Mouse (Mus musculus) cerebellum, adult (tissue): ENCODE results near the gene Gpr157.

Experiments used
- ATAC-seq: cut with Nextera tagmentation; 2 replicates; pipeline ENCODE4 v1.9.2; 2017; ENCODE audit warnings: mild to moderate bottlenecking, moderate library complexity, mixed read lengths; ENCODE audit not compliant: insufficient number of reproducible peaks, low FRiP score, low TSS enrichment

The Gpr157 gene

DNA sequence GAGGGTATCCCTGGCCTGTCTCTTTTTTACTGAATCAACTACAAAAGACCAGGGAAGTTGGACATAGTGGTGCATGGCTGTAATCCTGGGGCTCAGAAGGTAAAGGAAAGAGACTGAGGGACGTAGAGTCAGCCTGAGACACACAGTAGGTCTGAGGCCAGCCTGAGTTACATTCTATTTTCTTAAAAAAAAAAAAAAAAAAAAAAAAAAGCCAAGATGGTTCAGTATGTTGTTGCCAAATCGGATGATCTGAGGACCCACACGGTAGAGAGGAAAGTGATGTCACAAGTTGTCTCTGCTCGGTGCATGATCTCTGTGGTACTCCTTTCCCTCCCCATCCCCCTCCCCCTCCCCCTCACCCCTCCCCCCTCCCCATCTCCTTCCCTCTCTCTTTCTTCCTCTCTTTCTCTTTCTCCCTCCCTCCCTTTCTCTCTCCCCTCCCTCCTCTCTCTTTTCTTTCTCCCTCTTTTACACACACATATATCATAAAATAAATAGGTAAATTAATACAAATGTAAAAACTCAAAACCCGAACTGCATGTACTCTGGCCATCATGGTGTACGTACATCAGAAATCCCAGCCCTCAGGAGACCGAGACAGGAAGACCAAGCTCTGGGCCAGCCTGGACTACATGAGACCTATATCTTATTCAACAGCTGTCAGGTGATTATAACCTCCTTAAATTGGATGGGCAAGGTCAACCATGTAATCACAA, 50.4 kb downstream of the Gpr157 start:
- ATAC-seq, result no peak

DNA sequence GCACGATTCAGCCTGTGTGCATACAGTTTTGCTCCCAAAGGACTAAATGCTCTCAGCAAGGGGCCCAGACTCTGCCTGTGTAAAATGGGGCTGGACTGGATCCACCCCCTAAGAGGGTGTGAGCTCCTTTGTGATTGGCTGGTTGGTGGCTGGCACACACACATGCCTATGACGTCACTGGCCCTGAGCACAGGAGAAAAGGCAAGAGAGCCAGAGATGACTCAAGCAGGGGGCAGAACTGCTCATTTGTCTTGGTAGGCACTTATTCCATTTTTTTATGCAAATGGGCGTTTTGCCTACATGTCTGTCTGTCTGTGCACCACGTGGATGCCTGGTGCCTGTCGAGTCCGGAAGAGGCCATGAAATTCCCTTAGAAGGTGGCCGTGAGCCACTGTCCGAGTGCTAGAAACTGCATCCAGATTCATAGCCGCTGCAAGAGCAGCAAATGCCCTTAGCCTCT, 50.9 kb downstream of the Gpr157 start:
- ATAC-seq, result no peak

DNA sequence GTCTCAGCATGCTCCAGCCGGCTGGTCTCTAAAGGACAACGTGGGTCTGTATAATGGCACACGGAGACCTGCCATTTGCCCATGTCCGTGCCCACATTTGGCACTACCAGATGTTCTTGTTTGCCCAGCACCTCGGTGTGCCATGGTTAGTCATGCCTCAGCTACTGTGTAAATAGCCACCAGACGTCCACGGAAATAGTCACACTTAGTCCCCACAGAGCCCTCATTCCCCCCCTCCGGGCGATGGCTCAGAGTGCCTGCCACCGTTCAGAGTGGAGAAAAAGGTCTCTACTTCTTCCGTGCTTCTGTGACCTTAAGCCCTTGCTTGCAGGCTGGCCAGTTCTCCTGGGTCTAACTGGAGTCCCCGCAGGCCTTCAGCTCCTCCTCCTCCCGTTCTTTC, 51.9 kb downstream of the Gpr157 start:
- no peak for ATAC-seq

DNA sequence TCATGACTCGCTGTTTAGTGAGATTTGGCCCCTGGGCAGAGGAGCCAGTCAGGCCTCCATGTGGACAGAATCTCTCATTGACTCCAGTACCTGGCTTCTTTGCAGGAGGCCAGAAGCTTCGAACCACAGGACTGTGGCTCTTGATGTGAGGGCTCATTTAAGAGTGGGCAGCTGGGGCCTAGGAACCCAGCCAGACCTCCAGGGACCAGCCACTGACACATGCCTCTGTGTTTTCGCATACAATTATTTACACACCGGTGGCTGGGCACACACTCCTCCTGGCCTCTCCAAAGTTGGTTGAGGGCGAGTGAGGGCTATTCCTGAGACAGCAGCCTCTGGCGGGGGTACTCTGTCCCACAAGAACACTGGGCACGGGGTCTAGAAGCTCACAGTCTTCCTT, 53.2 kb downstream of the Gpr157 start:
- no peak for ATAC-seq

DNA sequence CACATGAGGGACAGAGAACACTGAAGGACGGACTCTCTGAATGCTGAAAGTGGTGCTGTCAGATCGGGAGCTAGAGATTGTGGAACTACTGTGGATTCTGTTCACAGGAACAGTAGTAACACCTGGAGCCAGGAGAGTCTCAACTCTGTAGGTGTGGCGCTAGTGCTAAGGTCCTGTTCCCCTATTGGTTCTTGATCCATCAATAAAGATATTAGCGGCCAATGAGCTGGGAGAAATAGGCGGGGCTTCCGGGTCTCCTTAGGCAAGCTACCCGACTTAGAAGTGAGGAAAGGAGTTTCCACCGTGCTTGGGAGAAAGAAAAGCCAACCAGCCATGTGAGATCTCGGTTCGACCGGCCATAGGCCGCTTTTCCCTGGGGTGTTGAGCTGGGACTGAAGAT, 57.1 kb downstream of the Gpr157 start:
- ATAC-seq, result no peak

DNA sequence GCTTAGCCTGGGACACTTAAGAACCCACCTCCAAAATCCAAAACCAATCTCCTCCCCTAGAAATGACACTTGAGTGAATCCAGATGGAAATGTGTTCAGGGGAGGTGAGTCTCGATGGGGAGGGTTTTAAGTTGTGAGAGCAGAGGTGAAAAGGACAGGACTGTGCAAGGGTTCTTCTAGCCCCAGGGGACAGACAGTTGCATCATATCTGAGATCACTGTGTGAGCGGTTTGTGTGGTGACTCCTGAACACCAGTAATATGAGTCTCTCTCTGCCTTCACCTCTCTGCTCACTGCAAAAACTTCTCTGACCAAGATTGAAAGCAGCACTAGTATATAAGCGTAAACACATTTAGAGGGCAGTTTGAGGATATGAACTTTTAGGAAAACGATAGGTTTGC, 59.1 kb downstream of the Gpr157 start:
- no peak for ATAC-seq

DNA sequence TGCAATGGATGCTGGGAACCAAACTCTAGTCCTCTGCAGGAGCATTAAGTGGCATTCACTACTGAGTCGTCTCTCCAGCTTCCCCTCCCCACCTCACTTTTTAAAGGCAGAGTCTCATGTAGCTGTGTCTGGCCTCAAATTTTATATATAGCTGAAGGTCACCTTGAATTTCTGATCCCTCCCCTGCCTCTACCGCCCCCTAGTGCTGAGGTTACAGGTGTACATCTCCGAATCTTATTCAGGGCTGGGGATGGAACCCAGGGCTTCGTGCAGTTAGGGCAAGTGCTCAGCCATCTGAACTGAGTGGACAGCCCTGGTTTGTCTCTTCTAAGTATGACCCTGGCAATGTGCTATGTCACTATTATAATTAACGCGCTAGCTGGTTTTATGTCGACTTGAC, 63.9 kb downstream of the Gpr157 start:
- no peak for ATAC-seq

DNA sequence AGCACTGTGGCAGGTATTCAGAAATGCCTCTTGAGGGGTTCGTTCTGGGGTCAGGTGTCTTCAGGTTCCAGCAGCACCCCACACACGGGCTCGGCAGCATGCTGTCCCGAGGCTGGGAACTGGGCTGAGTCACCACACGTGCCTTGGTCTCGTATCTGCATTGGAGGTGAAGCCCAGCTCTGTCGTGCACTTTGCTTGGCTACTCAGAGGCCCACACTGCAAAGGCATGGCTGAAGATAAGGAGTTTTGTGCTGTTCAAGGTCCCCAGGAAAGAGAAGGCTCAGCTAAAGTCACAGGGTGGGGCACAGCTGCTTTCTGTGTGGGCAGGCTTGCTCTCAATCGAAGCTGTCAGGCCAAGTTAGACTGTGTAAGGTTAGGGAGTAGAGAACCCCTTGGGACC, 65.3 kb downstream of the Gpr157 start:
- no peak for ATAC-seq

DNA sequence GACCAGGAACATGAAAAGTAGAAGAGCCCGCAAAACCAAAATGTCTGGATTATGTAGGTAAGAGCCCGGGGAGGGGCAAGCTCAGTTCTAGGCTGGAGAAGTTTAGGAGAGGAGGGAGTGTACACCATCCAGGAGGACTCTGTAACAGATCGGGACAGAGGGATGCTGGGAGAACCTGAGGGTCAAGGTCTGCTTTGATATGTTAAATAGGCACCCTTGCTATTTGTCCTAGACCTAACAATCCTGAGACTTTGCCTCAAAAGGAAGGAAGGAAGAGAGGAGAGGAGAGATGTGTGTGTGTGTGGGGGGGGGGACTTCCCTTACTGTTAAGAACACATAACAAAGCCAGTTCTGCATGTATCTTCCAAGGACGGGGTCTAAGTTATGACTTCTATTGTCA, 68.1 kb downstream of the Gpr157 start:
- no peak for ATAC-seq
